Mouse (Mus musculus): ENCODE results near the gene Dync1li1. TPM values are rescaled to one million over a fixed set of nuclear protein-coding genes. Genes with fewer than 3 reads are reported as not detected.

Dync1li1 gene
- polyA plus RNA-seq, 1 experiment from 2014 or later = 78.2 TPM

GRCm38 (mm10) chr9:114745163-114745562 is 56.6 kb downstream of the Dync1li1 start:
- no peak overlapping the region for H3K27ac ChIP-seq
- H3K4me3 ChIP-seq = no peak overlapping the region
- 89% methylated on average over 4 of the region's 4 CpGs for WGBS
- peaks cover 72% of the 10 kb centered on the region for H3K36me3 ChIP-seq
- no peaks in the 10 kb centered on the region for H3K4me1 ChIP-seq
- no peaks in the 10 kb centered on the region for H3K9me3 ChIP-seq (replicated peaks)
- DNase-seq (ENCODE audit: low spot score) = no peak
- no peaks in the 10 kb centered on the region for H3K27me3 ChIP-seq (ENCODE audit: low read depth, poor library complexity, severe bottlenecking)

GRCm38 (mm10) chr9:114745654-114746053 is 57.1 kb downstream of the Dync1li1 start:
- no peak overlapping the region for H3K4me3 ChIP-seq
- no peaks in the 10 kb centered on the region for H3K9me3 ChIP-seq (replicated peaks)
- no peak for DNase-seq (ENCODE audit: low spot score)
- no peak overlapping the region for H3K27ac ChIP-seq
- H3K36me3 ChIP-seq = peaks cover 74% of the 10 kb centered on the region
- H3K27me3 ChIP-seq (ENCODE audit: low read depth, poor library complexity, severe bottlenecking) = no peaks in the 10 kb centered on the region
- no peaks in the 10 kb centered on the region for H3K4me1 ChIP-seq
- 86% methylated on average over 4 of the region's 4 CpGs for WGBS

- no peak overlapping the region for H3K27ac ChIP-seq
- DNase-seq (ENCODE audit: low spot score) = no peak
- no peaks in the 10 kb centered on the region for H3K27me3 ChIP-seq (ENCODE audit: low read depth, poor library complexity, severe bottlenecking)
- peaks cover 71% of the 10 kb centered on the region for H3K36me3 ChIP-seq
- no peak overlapping the region for H3K4me3 ChIP-seq
- no peaks in the 10 kb centered on the region for H3K4me1 ChIP-seq
- WGBS = 82% methylated on average over 10 of the region's 10 CpGs
- H3K9me3 ChIP-seq (replicated peaks) = no peaks in the 10 kb centered on the region
Measured at GRCm38 (mm10) chr9:114747012-114747411, 58.4 kb downstream of the Dync1li1 start.

GRCm38 (mm10) chr9:114747466-114747865 is 58.9 kb downstream of the Dync1li1 start:
- no peak for DNase-seq (ENCODE audit: low spot score)
- H3K27me3 ChIP-seq (ENCODE audit: low read depth, poor library complexity, severe bottlenecking) = no peaks in the 10 kb centered on the region
- WGBS = 75% methylated on average over 12 of the region's 12 CpGs
- H3K36me3 ChIP-seq = peaks cover 66% of the 10 kb centered on the region
- no peak overlapping the region for H3K4me3 ChIP-seq
- H3K4me1 ChIP-seq = peaks cover 1% of the 10 kb centered on the region; the same call in 1 of the 2 replicates
- no peaks in the 10 kb centered on the region for H3K9me3 ChIP-seq (replicated peaks)
- H3K27ac ChIP-seq = no peak overlapping the region

- no peak for DNase-seq (ENCODE audit: low spot score)
- Histone ChIP-seq H3K36me3 (peaks cover 56% of the 10 kb centered on the region), H3K27me3 (ENCODE audit: low read depth, poor library complexity, severe bottlenecking) (no peaks in the 10 kb centered on the region), H3K27ac (no peak overlapping the region), H3K9me3 (replicated peaks) (no peaks in the 10 kb centered on the region), H3K4me3 (no peak overlapping the region), H3K4me1 (peaks cover 10% of the 10 kb centered on the region)
- WGBS = 84% methylated on average over 3 of the region's 3 CpGs
Measured at GRCm38 (mm10) chr9:114751582-114751981, 63.0 kb downstream of the Dync1li1 start.

- 78% methylated on average over 9 of the region's 9 CpGs for WGBS
- no peak for DNase-seq (ENCODE audit: low spot score)
- Histone ChIP-seq H3K27me3 (ENCODE audit: low read depth, poor library complexity, severe bottlenecking) (no peaks in the 10 kb centered on the region), H3K36me3 (peaks cover 56% of the 10 kb centered on the region), H3K4me1 (peaks cover 10% of the 10 kb centered on the region), H3K27ac (no peak overlapping the region), H3K9me3 (replicated peaks) (no peaks in the 10 kb centered on the region), H3K4me3 (peak overlapping the region; percentile 56; the same call in 1 of the 2 replicates)
Measured at GRCm38 (mm10) chr9:114752311-114752710, 63.7 kb downstream of the Dync1li1 start.

- H3K9me3 ChIP-seq (replicated peaks) = no peaks in the 10 kb centered on the region
- DNase-seq (ENCODE audit: low spot score) = peak; percentile 92
- no peaks in the 10 kb centered on the region for H3K27me3 ChIP-seq (ENCODE audit: low read depth, poor library complexity, severe bottlenecking)
- H3K27ac ChIP-seq = peak overlapping the region; percentile 75
- H3K36me3 ChIP-seq = peaks cover 54% of the 10 kb centered on the region
- H3K4me3 ChIP-seq = peak overlapping the region; percentile 56
- peaks cover 10% of the 10 kb centered on the region for H3K4me1 ChIP-seq
- WGBS = 9% methylated on average over 36 of the region's 36 CpGs
Measured at GRCm38 (mm10) chr9:114752863-114753484, 64.4 kb downstream of the Dync1li1 start.

- no peak for DNase-seq (ENCODE audit: low spot score)
- H3K27ac ChIP-seq = no peak overlapping the region
- no peaks in the 10 kb centered on the region for H3K9me3 ChIP-seq (replicated peaks)
- H3K4me3 ChIP-seq = no peak overlapping the region
- WGBS = 86% methylated on average over 7 of the region's 7 CpGs
- H3K36me3 ChIP-seq = peaks cover 83% of the 10 kb centered on the region
- peaks cover under 1% of the 10 kb centered on the region for H3K4me1 ChIP-seq
- H3K27me3 ChIP-seq (ENCODE audit: low read depth, poor library complexity, severe bottlenecking) = no peaks in the 10 kb centered on the region
Measured at GRCm38 (mm10) chr9:114758272-114758671, 69.7 kb downstream of the Dync1li1 start.

- Histone ChIP-seq H3K4me3 (no peak overlapping the region), H3K4me1 (no peaks in the 10 kb centered on the region), H3K36me3 (peaks cover 83% of the 10 kb centered on the region), H3K27ac (no peak overlapping the region), H3K9me3 (replicated peaks) (no peaks in the 10 kb centered on the region), H3K27me3 (ENCODE audit: low read depth, poor library complexity, severe bottlenecking) (no peaks in the 10 kb centered on the region)
- no peak for DNase-seq (ENCODE audit: low spot score)
- 89% methylated on average over 5 of the region's 5 CpGs for WGBS
Measured at GRCm38 (mm10) chr9:114758801-114759200, 70.2 kb downstream of the Dync1li1 start.

GRCm38 (mm10) chr9:114759886-114760285 is 71.3 kb downstream of the Dync1li1 start:
- 90% methylated on average over 4 of the region's 4 CpGs for WGBS
- no peak overlapping the region for H3K4me3 ChIP-seq
- no peaks in the 10 kb centered on the region for H3K9me3 ChIP-seq (replicated peaks)
- H3K27me3 ChIP-seq (ENCODE audit: low read depth, poor library complexity, severe bottlenecking) = no peaks in the 10 kb centered on the region
- no peak overlapping the region for H3K27ac ChIP-seq
- H3K4me1 ChIP-seq = no peaks in the 10 kb centered on the region
- no peak for DNase-seq (ENCODE audit: low spot score)
- H3K36me3 ChIP-seq = peaks cover 80% of the 10 kb centered on the region

GRCm38 (mm10) chr9:114760353-114760752 is 71.8 kb downstream of the Dync1li1 start:
- no peak for DNase-seq (ENCODE audit: low spot score)
- H3K4me1 ChIP-seq = no peaks in the 10 kb centered on the region
- no peaks in the 10 kb centered on the region for H3K27me3 ChIP-seq (ENCODE audit: low read depth, poor library complexity, severe bottlenecking)
- no peak overlapping the region for H3K27ac ChIP-seq
- H3K9me3 ChIP-seq (replicated peaks) = no peaks in the 10 kb centered on the region
- peaks cover 78% of the 10 kb centered on the region for H3K36me3 ChIP-seq
- WGBS = 92% methylated on average over 5 of the region's 5 CpGs
- no peak overlapping the region for H3K4me3 ChIP-seq

GRCm38 (mm10) chr9:114761848-114762247 is 73.3 kb downstream of the Dync1li1 start:
- DNase-seq (ENCODE audit: low spot score) = no peak
- Histone ChIP-seq H3K4me1 (peaks cover 4% of the 10 kb centered on the region), H3K9me3 (replicated peaks) (no peaks in the 10 kb centered on the region), H3K27ac (no peak overlapping the region), H3K36me3 (peaks cover 75% of the 10 kb centered on the region), H3K4me3 (no peak overlapping the region), H3K27me3 (ENCODE audit: low read depth, poor library complexity, severe bottlenecking) (no peaks in the 10 kb centered on the region)
- 71% methylated on average over 11 of the region's 11 CpGs for WGBS

- Histone ChIP-seq H3K36me3 (peaks cover 62% of the 10 kb centered on the region), H3K27me3 (ENCODE audit: low read depth, poor library complexity, severe bottlenecking) (no peaks in the 10 kb centered on the region)
- WGBS = 67% methylated on average over 13 of the region's 13 CpGs
Measured at GRCm38 (mm10) chr9:114763341-114763740, 74.8 kb downstream of the Dync1li1 start.

GRCm38 (mm10) chr9:114767030-114767429 is 78.4 kb downstream of the Dync1li1 start:
- Histone ChIP-seq H3K4me1 (peaks cover 24% of the 10 kb centered on the region), H3K27ac (peak overlapping the region; percentile 86), H3K36me3 (peaks cover 49% of the 10 kb centered on the region), H3K27me3 (ENCODE audit: low read depth, poor library complexity, severe bottlenecking) (no peaks in the 10 kb centered on the region), H3K4me3 (no peak overlapping the region), H3K9me3 (replicated peaks) (no peaks in the 10 kb centered on the region)
- WGBS = 65% methylated on average over 13 of the region's 13 CpGs
- peak; percentile 44 for DNase-seq (ENCODE audit: low spot score)

More at GRCm38 (mm10) chr9:114763341-114763740, 74.8 kb downstream of the Dync1li1 start:
- Histone ChIP-seq H3K9me3 (replicated peaks) (no peaks in the 10 kb centered on the region), H3K4me3 (no peak overlapping the region), H3K4me1 (peaks cover 19% of the 10 kb centered on the region), H3K27ac (no peak overlapping the region)
- peak; percentile 70 for DNase-seq (ENCODE audit: low spot score)
